Mouse (Mus musculus) frontal cortex, postnatal 36 days (tissue): ENCODE results near the gene Zfp420.
A peak's percentile ranks its signal among the peaks of the same experiment; 100 is the strongest.
"Not testable (repeated sequence)": the region's sequence is repeated elsewhere in the genome, so short reads cannot be mapped to it uniquely, and the experiment has no call there.

Experiments
- DNase-seq, 2 experiments: peaks; one replicate each; pipeline ENCODE4 v3.0.0; 2022; ENCODE audit warnings: low spot score in 2 of 2

The Zfp420 gene

GRCm38 (mm10) chr7:29859532-29860517 is at the start of gene Zfp420:
Zfp420 (plus strand) TSS chr7:29859979.
- DNase-seq, result peak; percentile 89 to 94

GRCm38 (mm10) chr7:29812244-29812643 is 47.5 kb upstream of the Zfp420 start:
- no peak for DNase-seq

GRCm38 (mm10) chr7:29814381-29814780 is 45.4 kb upstream of the Zfp420 start:
- DNase-seq, result no peak

- no peak for DNase-seq
These were observed 44.6 kb upstream of the Zfp420 start for GRCm38 (mm10) chr7:29815061-29815784.

- peak; percentile 87 to 94 for DNase-seq
These were observed 43.8 kb upstream of the Zfp420 start, which contains the start of gene Zfp790 for GRCm38 (mm10) chr7:29815910-29816429. Zfp790 (plus strand) TSS chr7:29816114.

- peak; percentile 77 to 89 for DNase-seq
These were observed 41.0 kb upstream of the Zfp420 start for GRCm38 (mm10) chr7:29818619-29819254.

- DNase-seq, result no peak
These were observed 31.8 kb upstream of the Zfp420 start for GRCm38 (mm10) chr7:29828001-29828400.

GRCm38 (mm10) chr7:29829804-29830203 is 30.0 kb upstream of the Zfp420 start:
- no peak for DNase-seq

GRCm38 (mm10) chr7:29836816-29837215 is 23.0 kb upstream of the Zfp420 start:
- no peak for DNase-seq

GRCm38 (mm10) chr7:29839256-29839655 is 20.5 kb upstream of the Zfp420 start:
- no peak for DNase-seq

GRCm38 (mm10) chr7:29842105-29842504 is 17.7 kb upstream of the Zfp420 start:
- no peak for DNase-seq

GRCm38 (mm10) chr7:29844616-29845015 is 15.2 kb upstream of the Zfp420 start:
- no peak for DNase-seq

GRCm38 (mm10) chr7:29852831-29853218 is 7.0 kb upstream of the Zfp420 start:
- DNase-seq, result no peak

- DNase-seq, result peak; percentile 85 to 95
These were observed 6.4 kb upstream of the Zfp420 start, which contains the start of gene Zfp940 for GRCm38 (mm10) chr7:29853219-29853842. Zfp940 (minus strand) TSS chr7:29853669.

- no peak for DNase-seq
These were observed 1.9 kb downstream of the Zfp420 start for GRCm38 (mm10) chr7:29861660-29862059.

GRCm38 (mm10) chr7:29874256-29874655 is 14.5 kb downstream of the Zfp420 start:
- no peak for DNase-seq

GRCm38 (mm10) chr7:29877561-29877960 is 17.8 kb downstream of the Zfp420 start:
- not testable (repeated sequence) for DNase-seq

- DNase-seq, result no peak
These were observed 20.3 kb downstream of the Zfp420 start for GRCm38 (mm10) chr7:29880056-29880455.

- DNase-seq, result no peak
These were observed 21.1 kb downstream of the Zfp420 start for GRCm38 (mm10) chr7:29880916-29881315.

- DNase-seq, result no peak
These were observed 30.7 kb downstream of the Zfp420 start for GRCm38 (mm10) chr7:29890501-29890900.

GRCm38 (mm10) chr7:29892756-29893155 is 33.0 kb downstream of the Zfp420 start:
- no peak for DNase-seq
